Mouse (Mus musculus) megakaryocyte, embryonic 14.5 days (primary cell): Measurements from ENCODE around the gene Wasf2. TPM values are rescaled to one million over a fixed set of nuclear protein-coding genes. Genes with fewer than 3 reads are reported as not detected.

Experiments
- H3K27me3 ChIP-seq: replicated peaks from 2 replicates; pipeline ENCODE3; 2012; ENCODE audit warnings: inconsistent platforms
- H3K36me3 ChIP-seq: replicated peaks from 2 replicates; pipeline ENCODE3; 2012; ENCODE audit warnings: low read length, inconsistent platforms, mixed read lengths
- H3K4me1 ChIP-seq: 2 replicates; pipeline ENCODE4 v1.6.1; 2012; ENCODE audit warnings: inconsistent platforms
- H3K4me3 ChIP-seq: replicated peaks from 2 replicates; pipeline ENCODE3; 2012; ENCODE audit warnings: moderate library complexity, mild to moderate bottlenecking, inconsistent platforms
- H3K9me3 ChIP-seq: 2 replicates; pipeline ENCODE4 v1.6.1; 2012; ENCODE audit warnings: inconsistent platforms
- FLI1 ChIP-seq: IDR thresholded peaks from 2 replicates; pipeline ENCODE4 v1.6.1; 2012; ENCODE audit warnings: low read length, inconsistent platforms, mixed read lengths
- GATA1 ChIP-seq: IDR thresholded peaks from 3 replicates; pipeline ENCODE4 v1.6.1; 2012; ENCODE audit warnings: mixed read lengths, low read length, inconsistent platforms, borderline replicate concordance
- polyA plus RNA-seq: library from polyadenylated mRNA; stranded (reverse); fragments of >175 nt; gene quantifications from 2 replicates; pipeline ENCODE4 v1.2.3, GENCODE M21; 2012; ENCODE audit warnings: low replicate concordance; ENCODE audit not compliant: insufficient read depth

The Wasf2 gene
- polyA plus RNA-seq, 1 experiment: 43.7 TPM

- peak overlapping the region; percentile 33 for H3K4me3 ChIP-seq
- H3K4me1 ChIP-seq: peaks cover 86% of the 10 kb centered on the region
These were observed 112.4 kb downstream of the Wasf2 start for GRCm38 (mm10) chr4:133242710-133243109.

DNA sequence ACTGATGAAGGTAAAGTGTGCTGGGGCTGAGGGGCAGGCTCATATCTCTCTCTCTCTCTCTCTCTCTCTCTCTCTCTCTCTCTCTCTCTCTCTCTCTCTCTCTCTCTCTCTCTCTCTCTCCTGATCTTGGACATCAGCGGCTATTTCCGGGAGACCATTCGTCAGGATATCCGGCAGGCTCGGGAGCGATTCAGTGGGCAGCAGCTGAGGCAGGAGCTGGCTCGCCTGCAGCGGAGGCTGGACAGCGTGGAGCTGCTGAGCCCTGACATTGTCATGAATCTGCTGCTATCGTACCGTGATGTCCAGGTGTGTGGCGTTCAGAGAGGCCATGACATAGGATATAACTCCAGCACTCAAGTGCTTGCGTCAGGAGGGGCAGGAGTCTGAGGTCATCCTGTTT is 113.2 kb downstream of the Wasf2 start:
- TF ChIP-seq FLI1: no peak
- no peak for TF ChIP-seq GATA1
- no peaks in the 10 kb centered on the region for H3K9me3 ChIP-seq
- peaks cover 86% of the 10 kb centered on the region for H3K4me1 ChIP-seq
- peaks cover 70% of the 10 kb centered on the region for H3K27me3 ChIP-seq
- no peaks in the 10 kb centered on the region for H3K36me3 ChIP-seq
- peak overlapping the region; percentile 82 for H3K4me3 ChIP-seq

More at GRCm38 (mm10) chr4:133242710-133243109, 112.4 kb downstream of the Wasf2 start:
- no peaks in the 10 kb centered on the region for H3K9me3 ChIP-seq
- H3K27me3 ChIP-seq: peaks cover 62% of the 10 kb centered on the region
- TF ChIP-seq GATA1 (no peak), FLI1 (no peak)
- no peaks in the 10 kb centered on the region for H3K36me3 ChIP-seq

DNA sequence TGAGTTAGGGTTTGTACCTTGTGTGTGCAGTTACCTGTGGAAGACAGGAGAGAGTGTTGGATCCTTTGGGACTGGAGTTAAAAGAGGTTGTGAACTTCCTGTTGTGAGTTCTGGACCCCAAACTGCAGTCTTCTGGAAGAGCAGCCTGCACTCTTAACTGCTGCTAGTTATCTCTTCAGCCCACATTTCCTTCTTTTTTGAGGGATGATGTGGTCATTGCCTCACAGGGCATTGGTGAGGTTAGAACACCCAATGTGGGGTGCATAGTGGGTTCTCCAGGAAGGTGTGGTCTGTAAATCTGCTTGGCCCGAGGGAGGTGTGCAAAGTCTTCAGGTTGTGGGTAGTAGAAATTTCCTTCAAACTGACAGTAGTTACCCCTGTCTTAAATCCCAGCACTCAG is 114.0 kb downstream of the Wasf2 start:
- Histone ChIP-seq H3K4me1 (peaks cover 80% of the 10 kb centered on the region), H3K27me3 (peaks cover 71% of the 10 kb centered on the region), H3K9me3 (peaks cover 2% of the 10 kb centered on the region; the same call in 1 of the 2 replicates), H3K36me3 (no peaks in the 10 kb centered on the region), H3K4me3 (peak overlapping the region; percentile 10)
- TF ChIP-seq FLI1: no peak
- no peak for TF ChIP-seq GATA1

GRCm38 (mm10) chr4:133247072-133247471 is 116.8 kb downstream of the Wasf2 start:
- peaks cover 5% of the 10 kb centered on the region; the same call in 1 of the 2 replicates for H3K9me3 ChIP-seq
- H3K27me3 ChIP-seq: peaks cover 85% of the 10 kb centered on the region
- no peaks in the 10 kb centered on the region for H3K36me3 ChIP-seq
- H3K4me1 ChIP-seq: peaks cover 76% of the 10 kb centered on the region
- no peak for TF ChIP-seq FLI1
- TF ChIP-seq GATA1: no peak
- no peak overlapping the region for H3K4me3 ChIP-seq

- TF ChIP-seq FLI1 (no peak), GATA1 (no peak)
- Histone ChIP-seq H3K36me3 (peaks cover 7% of the 10 kb centered on the region), H3K4me3 (peak overlapping the region; percentile 50), H3K9me3 (peaks cover 5% of the 10 kb centered on the region; the same call in 1 of the 2 replicates), H3K27me3 (peaks cover 87% of the 10 kb centered on the region), H3K4me1 (peaks cover 69% of the 10 kb centered on the region)
These were observed 117.6 kb downstream of the Wasf2 start for GRCm38 (mm10) chr4:133247806-133248449.

Other genes with a start within 250 kb of the Wasf2 start
- gene Stx12, start 246.0 kb upstream of the Wasf2 start, polyA plus RNA-seq: 4.9 and 5.3 TPM in 2 replicates
- gene Fam76a, start 207.9 kb upstream of the Wasf2 start, polyA plus RNA-seq: 9.4 and 13.8 TPM in 2 replicates
- gene Fgr, start 156.4 kb upstream of the Wasf2 start, polyA plus RNA-seq: 4.8 TPM in 1 of 2 replicates, not detected in the other
- gene Ahdc1, start 119.2 kb upstream of the Wasf2 start, polyA plus RNA-seq: 42.4 and 114 TPM in 2 replicates
- gene Cd164l2, start 81.6 kb downstream of the Wasf2 start, polyA plus RNA-seq: 1.7 and 2.5 TPM in 2 replicates
- not detected in 2 replicates for gene Gpr3, start 82.0 kb downstream of the Wasf2 start, polyA plus RNA-seq
- 4.1 and 11.6 TPM in 2 replicates for gene Map3k6, start 110.3 kb downstream of the Wasf2 start, polyA plus RNA-seq
- gene Sytl1, start 132.6 kb downstream of the Wasf2 start, polyA plus RNA-seq: 6.0 TPM in 1 of 2 replicates, not detected in the other
- gene Tmem222, start 147.3 kb downstream of the Wasf2 start, polyA plus RNA-seq: 5.8 and 12.2 TPM in 2 replicates
- 85.7 and 118 TPM in 2 replicates for gene Wdtc1, start 223.0 kb downstream of the Wasf2 start, polyA plus RNA-seq
- gene Slc9a1, start 239.2 kb downstream of the Wasf2 start, polyA plus RNA-seq: 50.9 and 56.9 TPM in 2 replicates